Mouse (Mus musculus) limb, embryonic 10.5 days (tissue): ENCODE results near the gene Cxadr. TPM values are rescaled to one million over a fixed set of nuclear protein-coding genes. Genes with fewer than 3 reads are reported as not detected.
"Not testable (repeated sequence)": the region's sequence is repeated elsewhere in the genome, so short reads cannot be mapped to it uniquely, and the experiment has no call there.

Experiments
- DNase-seq: peaks from one replicate; pipeline ENCODE4 v3.0.0-alpha.2; 2017; ENCODE audit warnings: low spot score
- H3K27ac ChIP-seq: fragments of 300-500 bp; sonication (generic); 2 replicates; pipeline ENCODE4 v1.5.1; 2016; ENCODE audit warnings: mild to moderate bottlenecking
- H3K27me3 ChIP-seq: fragments of 300-500 bp; sonication (generic); 2 replicates; pipeline ENCODE4 v1.6.1; 2016; ENCODE audit warnings: low read depth, mild to moderate bottlenecking; ENCODE audit not compliant: poor library complexity, severe bottlenecking
- H3K36me3 ChIP-seq: fragments of 300-500 bp; sonication (generic); 2 replicates; pipeline ENCODE4 v1.6.1; 2016; ENCODE audit warnings: mild to moderate bottlenecking, moderate library complexity
- H3K4me1 ChIP-seq: fragments of 300-500 bp; sonication (generic); 2 replicates; pipeline ENCODE4 v1.6.1; 2016
- H3K4me3 ChIP-seq: fragments of 300-500 bp; sonication (generic); 2 replicates; pipeline ENCODE4 v1.5.1; 2016; ENCODE audit warnings: mild to moderate bottlenecking, moderate library complexity
- H3K9me3 ChIP-seq: fragments of 300-500 bp; sonication (generic); replicated peaks from 2 replicates; pipeline ENCODE4 v1.6.1; 2016; ENCODE audit warnings: mild to moderate bottlenecking
- WGBS: fragments of 180-500 bp; shearing (Covaris S2); methylation state at CpG from one replicate; pipeline ENCODE4 v1.1.7; 2016; 5-methylcytosine and 5-hydroxymethylcytosine counted together
- polyA plus RNA-seq: library from polyadenylated mRNA; unstranded; fragments of >200 nt; fragmentation: Nextera tagmentation; extraction: Ambion mirVana; gene quantifications from 2 replicates; pipeline ENCODE4 v1.2.1, GENCODE M21; 2016

The Cxadr gene
- polyA plus RNA-seq, 1 experiment from 2014 or later, result 29.4 TPM

DNA sequence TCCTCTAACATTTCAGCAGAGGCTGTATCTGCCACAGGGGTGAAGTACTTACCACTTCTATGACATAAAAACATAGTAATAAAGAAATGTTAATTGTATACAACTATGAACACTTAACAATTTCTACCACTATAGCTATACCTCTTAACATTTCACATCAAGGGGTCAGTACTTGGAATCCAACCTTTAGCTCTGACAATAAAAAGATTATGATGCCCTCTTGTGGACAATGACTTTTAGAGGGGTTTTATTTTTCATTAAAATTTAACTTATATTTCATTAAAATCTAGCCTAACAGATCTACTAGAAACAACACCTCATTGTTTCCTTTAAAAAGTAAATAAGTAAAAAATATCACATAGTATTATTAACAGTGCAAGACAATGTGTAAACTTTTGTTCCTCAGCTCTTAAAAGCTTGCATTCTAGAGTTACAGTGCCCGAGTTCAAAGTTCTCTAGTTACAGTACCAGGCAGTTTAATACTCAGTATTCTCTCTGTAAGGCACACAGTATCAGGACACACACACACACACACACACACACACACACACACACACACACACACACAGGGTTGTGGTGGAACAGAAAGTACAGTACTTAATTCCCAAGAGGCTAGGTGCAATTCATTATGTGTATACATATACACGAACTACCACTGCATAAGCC, 45.5 kb downstream of the Cxadr start:
- H3K27ac ChIP-seq, result no peak overlapping the region
- no peak overlapping the region for H3K4me3 ChIP-seq
- WGBS, result 90% methylated on average over 2 of the region's 2 CpGs
- peaks cover 20% of the 10 kb centered on the region for H3K36me3 ChIP-seq
- no peaks in the 10 kb centered on the region for H3K9me3 ChIP-seq
- no peaks in the 10 kb centered on the region for H3K27me3 ChIP-seq
- no peak for DNase-seq
- H3K4me1 ChIP-seq, result peaks cover 14% of the 10 kb centered on the region

DNA sequence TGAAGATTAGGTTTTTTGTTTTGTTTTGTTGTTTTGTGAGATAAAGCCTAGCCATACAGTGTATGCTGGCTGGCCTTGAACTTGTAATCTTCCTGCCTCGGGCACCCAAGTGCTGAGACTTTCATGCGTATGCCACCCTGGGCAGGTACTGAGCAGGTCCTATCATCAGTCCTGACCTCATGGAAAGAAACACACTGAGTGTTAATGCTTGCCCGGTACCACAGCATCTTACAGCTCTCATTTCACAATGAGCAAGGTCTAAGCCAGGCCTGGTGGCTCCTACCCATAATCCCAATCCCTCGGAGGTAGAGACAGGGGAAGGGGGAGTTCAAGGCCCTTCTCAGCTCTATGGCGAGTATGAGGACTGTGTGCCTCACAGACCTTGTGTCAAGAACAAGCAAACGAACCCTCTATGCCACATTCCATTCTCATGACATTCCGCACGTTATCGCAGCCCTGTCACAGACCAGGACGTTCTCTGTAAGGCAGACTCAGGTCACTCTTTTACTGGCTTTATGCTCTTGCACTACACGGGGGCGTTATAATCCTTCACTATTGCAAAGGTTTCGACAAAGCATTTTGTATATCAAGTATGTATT, 46.1 kb downstream of the Cxadr start:
- no peaks in the 10 kb centered on the region for H3K9me3 ChIP-seq
- H3K27me3 ChIP-seq, result no peaks in the 10 kb centered on the region
- no peak overlapping the region for H3K4me3 ChIP-seq
- peaks cover 14% of the 10 kb centered on the region for H3K4me1 ChIP-seq
- H3K36me3 ChIP-seq, result peaks cover 20% of the 10 kb centered on the region
- 85% methylated on average over 13 of the region's 13 CpGs for WGBS
- DNase-seq, result no peak
- H3K27ac ChIP-seq, result no peak overlapping the region

DNA sequence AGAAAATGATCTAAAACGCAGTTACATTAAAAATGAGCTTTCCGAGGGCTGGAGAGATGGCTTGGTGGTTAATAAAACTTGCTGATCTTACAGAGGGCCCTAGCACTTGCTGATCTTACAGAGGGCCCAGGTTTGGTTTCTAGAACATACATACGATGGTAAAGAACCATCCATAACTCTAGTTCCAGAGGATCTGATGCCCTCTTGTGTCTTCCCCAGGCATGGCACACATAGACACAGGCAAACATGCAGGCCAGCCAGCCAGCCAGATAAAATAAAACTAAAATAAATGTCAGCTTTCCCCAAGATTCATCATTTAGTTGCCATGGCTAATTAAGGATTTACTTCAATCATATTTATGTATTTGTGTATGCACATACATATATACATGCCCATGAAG, 56.5 kb downstream of the Cxadr start:
- no peaks in the 10 kb centered on the region for H3K27me3 ChIP-seq
- no peaks in the 10 kb centered on the region for H3K9me3 ChIP-seq
- H3K4me3 ChIP-seq, result no peak overlapping the region
- H3K36me3 ChIP-seq, result peaks cover 49% of the 10 kb centered on the region
- WGBS, result 96% methylated on average over 3 of the region's 3 CpGs
- H3K4me1 ChIP-seq, result no peaks in the 10 kb centered on the region
- no peak for DNase-seq
- H3K27ac ChIP-seq, result no peak overlapping the region

DNA sequence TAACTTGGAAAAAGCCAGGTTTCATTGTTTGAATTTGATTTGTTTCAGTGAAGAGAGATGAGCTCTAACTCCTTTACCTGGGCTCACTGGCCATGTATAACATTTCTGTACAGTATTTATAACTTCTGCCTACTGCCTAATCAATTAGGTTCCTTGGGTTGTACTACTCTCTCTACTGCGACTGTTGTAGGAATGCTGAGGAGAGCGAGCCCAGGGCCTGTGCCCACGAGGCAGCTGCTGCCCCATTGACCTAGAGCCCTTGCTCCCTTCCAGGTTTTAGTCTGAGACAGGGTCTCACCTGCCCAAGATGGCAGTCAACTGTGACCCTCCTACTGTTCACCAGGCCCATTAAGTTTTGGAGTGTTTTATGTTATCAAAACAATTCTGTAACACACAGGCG, 60.2 kb downstream of the Cxadr start:
- peaks cover 86% of the 10 kb centered on the region for H3K36me3 ChIP-seq
- 90% methylated on average over 4 of the region's 4 CpGs for WGBS
- no peaks in the 10 kb centered on the region for H3K4me1 ChIP-seq
- H3K27ac ChIP-seq, result no peak overlapping the region
- DNase-seq, result no peak
- H3K9me3 ChIP-seq, result no peaks in the 10 kb centered on the region
- no peak overlapping the region for H3K4me3 ChIP-seq
- H3K27me3 ChIP-seq, result no peaks in the 10 kb centered on the region

DNA sequence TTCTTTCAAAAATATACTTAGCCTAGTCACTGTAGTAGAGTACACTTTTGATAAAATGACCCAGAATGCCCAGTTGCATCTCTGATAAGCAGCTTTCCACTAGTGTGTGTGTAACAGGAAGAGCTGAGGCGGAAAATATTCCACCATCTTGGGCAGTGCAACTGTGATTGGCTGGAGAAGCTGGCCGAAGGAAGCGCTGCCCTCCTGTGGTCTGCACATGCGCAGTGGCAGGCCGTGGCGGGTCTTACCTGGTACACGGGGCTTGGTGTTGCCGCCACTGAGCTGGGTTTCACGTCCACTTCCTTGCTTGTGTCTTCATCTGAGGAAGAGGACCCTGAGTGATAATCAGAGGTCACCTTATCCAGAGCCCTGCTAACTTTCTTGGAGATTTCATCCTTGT, 63.3 kb downstream of the Cxadr start:
- DNase-seq, H3K9me3 ChIP-seq, H3K4me3 ChIP-seq, H3K4me1 ChIP-seq, H3K27me3 ChIP-seq, H3K27ac ChIP-seq: not testable (repeated sequence)
- peaks cover 91% of the 10 kb centered on the region for H3K36me3 ChIP-seq
- WGBS, result 97% methylated on average over 8 of the region's 9 CpGs

DNA sequence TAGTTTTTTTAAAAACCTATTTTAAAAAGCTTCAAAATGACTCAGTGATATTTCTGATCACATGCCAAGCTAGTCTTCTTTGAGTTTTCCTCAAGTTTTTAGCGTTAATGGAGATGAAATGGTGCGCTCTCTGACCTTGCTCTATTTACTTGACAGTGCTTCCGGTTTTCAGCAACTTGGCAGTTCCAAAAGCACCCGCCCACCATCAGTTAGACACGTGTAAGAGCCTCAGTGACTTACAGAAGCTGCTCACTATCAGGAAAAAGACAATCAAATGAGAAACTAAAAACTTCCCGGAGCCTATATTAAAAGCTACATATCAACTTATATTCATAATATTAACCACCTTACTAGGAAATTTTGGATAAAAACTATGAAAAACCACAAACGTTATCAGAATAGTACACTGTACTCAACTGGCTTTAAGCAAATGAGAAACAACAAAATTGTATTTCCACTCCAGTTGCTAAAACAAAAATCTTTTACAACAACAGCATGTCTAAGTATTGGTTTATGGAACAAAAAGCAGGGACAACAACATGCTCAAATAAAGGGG, 70.3 kb downstream of the Cxadr start:
- Histone ChIP-seq H3K36me3 (peaks cover 59% of the 10 kb centered on the region), H3K27ac (no peak overlapping the region), H3K4me1 (peaks cover 12% of the 10 kb centered on the region), H3K4me3 (no peak overlapping the region), H3K27me3 (no peaks in the 10 kb centered on the region), H3K9me3 (no peaks in the 10 kb centered on the region)
- no peak for DNase-seq
- 87% methylated on average over 7 of the region's 7 CpGs for WGBS

DNA sequence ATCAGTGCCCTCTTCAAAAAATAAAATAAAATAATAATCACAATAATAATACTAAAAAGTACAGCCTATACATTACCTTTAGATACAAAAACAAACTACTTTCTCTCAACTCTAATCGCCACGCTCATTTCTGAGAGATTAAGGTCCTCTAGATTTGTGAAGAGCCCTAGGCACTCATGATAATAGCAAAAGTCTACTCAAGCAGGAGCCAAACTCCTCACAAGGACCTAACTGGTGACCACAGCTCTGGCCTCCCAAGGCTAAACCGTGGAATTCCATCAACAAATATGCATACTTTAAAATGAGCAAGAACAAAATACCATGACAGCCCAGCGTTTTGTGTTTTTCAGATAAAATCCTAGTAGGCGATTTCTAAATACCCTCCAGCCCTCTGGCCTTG, 71.5 kb downstream of the Cxadr start:
- Histone ChIP-seq H3K36me3 (peaks cover 47% of the 10 kb centered on the region), H3K27ac (no peak overlapping the region), H3K9me3 (no peaks in the 10 kb centered on the region), H3K27me3 (no peaks in the 10 kb centered on the region), H3K4me1 (peaks cover 18% of the 10 kb centered on the region), H3K4me3 (no peak overlapping the region)
- DNase-seq, result no peak
- 89% methylated on average over 5 of the region's 5 CpGs for whole genome bisulfite sequencing

DNA sequence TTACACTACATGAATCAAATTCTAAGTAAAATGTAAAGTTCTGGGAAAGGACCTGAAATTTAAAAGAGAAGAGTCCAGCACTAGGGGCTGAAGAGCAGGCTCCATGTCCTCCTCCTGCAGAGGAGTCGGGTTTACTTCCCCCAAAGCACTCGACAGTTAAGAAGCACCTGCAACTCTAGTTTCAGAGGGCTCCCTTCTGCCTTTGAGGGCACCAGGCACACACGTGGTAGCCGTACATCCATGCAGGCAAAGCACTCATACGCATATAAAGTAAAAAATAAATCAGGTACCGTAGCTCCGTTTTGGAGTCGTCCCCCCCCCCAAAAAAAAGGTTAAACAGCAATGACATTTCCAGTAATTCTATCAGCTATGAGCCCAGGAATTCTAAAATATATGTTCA, 72.5 kb downstream of the Cxadr start:
- no peak for DNase-seq
- peaks cover 18% of the 10 kb centered on the region for H3K4me1 ChIP-seq

DNA sequence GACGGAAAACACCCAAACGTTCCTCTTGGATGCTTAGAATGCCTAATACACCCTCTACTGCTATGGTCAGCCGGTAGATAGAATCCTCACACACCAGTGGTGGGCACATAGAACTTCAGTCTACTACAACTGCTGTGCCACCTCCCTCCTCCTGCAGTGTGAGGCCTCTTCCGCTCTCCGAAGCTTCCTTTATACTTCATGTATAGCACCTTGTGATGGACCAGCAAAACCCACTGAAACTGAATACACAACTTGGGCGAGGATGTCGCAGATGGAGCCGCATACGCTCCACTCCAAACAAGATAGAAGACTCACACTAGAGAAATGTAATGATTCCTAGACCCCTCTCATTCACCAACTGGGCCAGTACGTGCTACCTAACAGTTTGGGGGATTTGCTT, 73.9 kb downstream of the Cxadr start:
- Histone ChIP-seq H3K27ac (peak overlapping the region; percentile 99; the same call in 1 of the 2 replicates), H3K27me3 (no peaks in the 10 kb centered on the region), H3K9me3 (no peaks in the 10 kb centered on the region), H3K36me3 (peaks cover 26% of the 10 kb centered on the region), H3K4me3 (peak overlapping the region; percentile 94), H3K4me1 (peaks cover 18% of the 10 kb centered on the region)
- 74% methylated on average over 10 of the region's 10 CpGs for WGBS
- DNase-seq, result peak; percentile 40

More for the DNA sequence above, 72.5 kb downstream of the Cxadr start:
- WGBS, result 87% methylated on average over 8 of the region's 8 CpGs
- Histone ChIP-seq H3K9me3 (no peaks in the 10 kb centered on the region), H3K36me3 (peaks cover 38% of the 10 kb centered on the region), H3K4me3 (no peak overlapping the region), H3K27me3 (no peaks in the 10 kb centered on the region), H3K27ac (no peak overlapping the region)

DNA sequence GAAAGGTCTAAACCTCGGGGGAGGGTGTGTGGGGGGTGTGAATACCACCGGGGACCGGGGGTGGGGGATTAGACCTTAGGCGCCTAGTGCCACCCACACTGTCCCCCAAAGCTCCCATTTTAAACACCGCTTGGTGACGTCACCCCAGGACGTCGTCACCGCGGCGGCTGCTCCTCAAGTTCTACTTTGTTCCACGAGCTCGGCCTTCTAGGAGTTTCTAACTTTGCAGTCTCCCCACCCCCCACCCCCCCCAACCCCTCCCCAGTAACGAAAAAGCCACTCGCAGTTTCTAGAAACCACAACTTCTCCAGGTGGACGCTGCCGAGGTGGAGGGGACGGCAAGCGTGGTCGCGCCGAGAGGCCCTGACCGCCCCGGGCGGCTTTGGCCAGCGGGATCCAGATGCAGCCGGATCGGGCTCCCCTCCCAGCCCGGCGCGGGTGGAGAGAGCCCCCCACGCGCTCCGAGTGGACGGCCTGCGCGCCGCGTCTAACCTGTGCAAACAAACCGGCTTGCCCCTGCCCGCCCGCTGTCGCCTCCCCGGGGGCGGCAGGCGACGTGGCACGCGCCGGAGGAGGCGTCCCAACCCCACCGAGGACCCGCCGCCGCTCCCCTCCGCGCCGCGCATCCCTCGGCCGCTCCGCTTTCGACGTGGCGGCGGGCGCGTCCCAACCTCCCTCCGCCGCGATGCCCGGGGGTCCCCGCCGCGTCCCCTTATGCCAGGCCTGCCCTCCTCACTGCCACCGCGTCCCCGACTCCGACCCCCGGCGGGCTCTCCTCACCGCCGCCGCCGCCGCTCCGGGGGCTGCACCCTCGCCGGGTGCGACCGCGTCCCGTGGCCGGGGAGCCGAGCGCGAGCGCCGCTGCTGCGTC, 74.8 kb downstream of the Cxadr start:
- Histone ChIP-seq H3K27me3 (no peaks in the 10 kb centered on the region), H3K27ac (peak overlapping the region; percentile 99), H3K4me3 (peak overlapping the region; percentile 94), H3K9me3 (no peaks in the 10 kb centered on the region), H3K36me3 (peaks cover 20% of the 10 kb centered on the region), H3K4me1 (peaks cover 18% of the 10 kb centered on the region)
- WGBS, result 2% methylated on average over 83 of the region's 100 CpGs
- DNase-seq, result peak; percentile 82

DNA sequence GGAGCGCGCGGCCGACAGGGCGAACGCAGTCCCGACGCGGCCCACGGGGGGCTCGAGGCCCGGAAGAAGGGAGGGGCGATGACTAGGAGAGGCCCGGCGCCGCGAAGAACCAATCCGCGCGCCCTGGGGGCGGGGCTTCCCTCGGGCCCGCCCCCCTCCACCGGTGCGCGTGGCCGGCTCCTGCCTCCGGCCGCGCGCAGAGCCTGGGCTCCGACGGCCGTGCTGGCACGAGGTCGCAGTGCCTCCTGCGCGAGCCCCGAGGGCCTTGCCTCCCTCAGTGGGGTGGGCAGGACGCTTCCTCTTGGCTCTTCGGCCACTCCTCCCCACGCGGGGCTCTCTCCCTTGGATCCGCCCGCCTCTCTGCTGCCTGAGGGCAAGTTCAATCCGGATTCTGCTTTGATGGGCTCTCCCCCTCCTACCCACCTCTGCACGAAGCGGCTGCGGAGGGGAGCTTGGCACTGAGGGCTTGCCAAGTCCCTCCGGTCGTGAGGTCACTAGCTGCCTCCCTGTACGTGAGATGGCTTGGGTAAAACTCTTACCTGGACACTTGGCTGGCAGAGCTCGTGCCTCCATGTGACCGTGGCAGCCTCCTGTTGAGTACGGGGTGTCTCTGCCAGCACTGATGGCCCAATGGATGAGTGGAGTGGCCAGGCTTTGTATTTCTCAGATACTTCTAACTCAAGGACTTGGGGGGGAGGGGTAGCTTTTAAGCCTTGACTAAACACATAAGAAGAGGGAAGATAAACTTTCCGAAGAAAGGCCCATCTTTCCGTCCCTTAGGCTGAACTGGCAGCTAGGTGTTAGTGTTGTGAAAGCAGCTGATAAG, 75.7 kb downstream of the Cxadr start, which contains the start of gene Btg3:
Btg3 (minus strand) TSS at position 448 of the 826 bp plus-strand sequence.
- peaks cover 11% of the 10 kb centered on the region for H3K36me3 ChIP-seq
- DNase-seq, result peak; percentile 94
- H3K4me1 ChIP-seq, result peaks cover 18% of the 10 kb centered on the region
- peak within 1 kb of the TSS; percentile 99 for H3K27ac ChIP-seq
- WGBS, result 2% methylated on average over 50 of the region's 57 CpGs
- peak within 1 kb of the TSS; percentile 94 for H3K4me3 ChIP-seq
- H3K9me3 ChIP-seq, result no peaks in the 10 kb centered on the region
- H3K27me3 ChIP-seq, result no peaks in the 10 kb centered on the region

DNA sequence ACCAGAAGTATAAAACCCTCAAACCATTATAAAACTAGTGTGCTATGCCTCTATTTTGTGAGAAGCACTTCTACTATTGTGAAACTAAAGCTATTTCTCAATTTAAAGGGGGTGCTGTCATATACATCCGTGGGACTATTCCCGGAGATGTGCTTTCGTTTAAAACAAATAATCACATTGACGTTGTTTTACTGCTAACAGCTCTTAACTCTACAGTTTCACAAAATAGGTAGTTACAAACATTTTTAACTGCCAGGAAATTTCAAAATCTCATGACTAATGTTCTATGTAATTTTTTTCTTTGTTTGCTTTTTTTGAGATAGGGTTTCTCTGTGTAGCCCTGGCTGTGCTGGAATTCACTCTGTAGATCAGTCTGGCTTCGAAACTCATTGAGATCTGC, 77.2 kb downstream of the Cxadr start:
- Histone ChIP-seq H3K4me1 (peaks cover 18% of the 10 kb centered on the region), H3K9me3 (no peaks in the 10 kb centered on the region), H3K36me3 (no peaks in the 10 kb centered on the region), H3K4me3 (no peak overlapping the region), H3K27ac (no peak overlapping the region), H3K27me3 (no peaks in the 10 kb centered on the region)
- 94% methylated on average over 5 of the region's 5 CpGs for WGBS
- DNase-seq, result no peak
